Mouse (Mus musculus): Measurements from ENCODE around the gene Pak7.

Pak7 gene

GRCm38 (mm10) chr2:136150752-136151151 lies 237.0 kb downstream of the Pak7 start:
- no peak for DNase-seq

DNA sequence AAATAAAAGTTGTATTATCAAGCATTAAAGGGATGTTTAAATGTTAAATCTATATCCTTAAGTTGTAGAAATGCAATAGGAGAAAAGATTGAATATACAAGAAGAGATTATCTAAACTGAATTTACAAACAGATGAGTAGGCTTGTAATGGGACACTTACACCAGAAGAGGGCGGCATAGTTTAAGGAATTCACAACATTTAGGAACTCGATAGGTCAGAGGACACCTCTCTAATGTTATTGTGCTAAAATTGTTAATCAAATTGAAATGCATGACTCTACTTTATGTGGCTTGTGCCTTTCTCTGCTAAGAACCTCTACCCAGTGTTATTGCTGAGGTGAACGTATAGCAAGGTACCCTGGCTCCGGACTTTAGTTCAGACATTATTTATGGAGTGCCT lies 238.2 kb downstream of the Pak7 start:
- DNase-seq: peak; percentile 7

DNA sequence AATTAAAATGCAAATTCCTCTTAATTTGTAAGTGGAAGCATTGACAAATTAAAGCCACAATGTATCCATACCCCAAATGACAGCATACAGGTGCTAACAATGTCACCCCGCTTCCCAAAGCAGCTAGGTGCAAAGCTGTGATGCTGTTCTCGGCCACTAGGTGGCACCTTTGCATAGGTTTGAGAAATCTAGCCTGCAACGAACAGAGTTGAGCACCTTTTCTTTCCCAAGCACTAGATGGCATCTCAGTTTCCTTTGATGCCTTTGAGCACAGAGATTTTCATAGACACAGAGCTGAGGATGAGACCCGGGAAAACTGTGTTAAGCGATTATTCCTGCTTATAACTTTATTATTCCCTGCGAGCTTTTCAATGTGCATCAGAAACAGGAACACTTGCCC lies 238.8 kb downstream of the Pak7 start:
- DNase-seq: peak; percentile 74

GRCm38 (mm10) chr2:136140807-136141206 lies 247.0 kb downstream of the Pak7 start:
- no peak for DNase-seq

- peak; percentile 37 for DNase-seq
Measured at GRCm38 (mm10) chr2:136139159-136140069, 248.4 kb downstream of the Pak7 start.

DNA sequence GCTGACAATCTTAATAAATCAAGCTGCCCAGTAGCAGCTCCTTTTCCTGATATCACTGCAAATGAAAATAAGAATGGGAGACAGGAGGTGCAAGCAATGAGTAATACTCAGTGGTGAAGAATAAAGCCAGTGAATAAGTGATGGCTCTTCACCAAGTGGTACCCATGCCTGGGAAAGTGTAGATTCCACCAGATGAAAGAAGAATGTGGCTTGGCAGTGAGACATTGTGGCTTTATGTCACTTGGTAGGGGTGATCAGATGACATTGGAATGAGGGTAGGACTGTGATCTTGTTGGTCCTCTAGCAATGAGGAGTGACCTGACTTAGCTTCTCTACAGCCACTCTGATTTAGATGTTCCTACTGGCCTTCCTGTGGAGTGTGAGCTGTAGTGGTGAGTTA lies 249.3 kb downstream of the Pak7 start:
- DNase-seq: no peak

DNA sequence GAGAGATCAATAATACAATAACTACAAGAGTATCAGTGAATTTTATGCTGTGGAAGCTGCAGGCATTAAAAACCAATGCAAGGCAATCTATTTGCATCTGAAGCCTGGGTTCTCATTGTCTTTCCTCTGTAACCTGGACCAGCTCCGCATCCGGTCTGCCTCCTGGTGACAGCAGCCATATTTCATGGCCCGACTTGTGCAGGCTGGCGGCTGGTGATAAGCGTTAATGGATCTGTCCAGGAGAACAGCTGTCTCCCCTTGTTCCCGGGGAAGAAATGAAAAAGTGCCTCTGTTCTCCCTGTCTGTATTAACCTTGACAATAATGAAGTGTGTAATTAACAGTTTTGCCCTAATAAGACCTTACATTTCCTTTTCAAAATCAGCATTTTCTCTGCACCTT lies 265.9 kb downstream of the Pak7 start:
- DNase-seq: peak; percentile 47

DNA sequence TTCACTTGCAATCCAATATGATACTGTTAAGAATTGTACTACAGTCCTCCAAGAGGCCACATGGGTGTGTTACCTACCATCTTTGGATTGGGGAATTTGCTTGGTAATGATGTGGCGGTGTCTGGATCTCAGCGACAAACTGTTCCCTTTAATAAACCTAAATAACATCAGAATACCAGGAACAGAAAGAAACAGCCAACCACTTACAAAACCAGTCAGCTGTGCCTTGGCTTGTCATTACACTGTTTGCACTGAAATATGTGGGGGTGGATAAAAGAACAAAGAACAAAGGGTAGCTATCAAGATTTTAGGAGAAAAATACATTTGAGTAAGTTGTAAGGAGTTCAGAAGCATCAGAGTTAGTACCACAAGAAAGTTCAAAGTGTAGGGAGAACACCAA lies 269.8 kb downstream of the Pak7 start:
- no peak for DNase-seq

GRCm38 (mm10) chr2:136113374-136113773 lies 274.4 kb downstream of the Pak7 start:
- no peak for DNase-seq

GRCm38 (mm10) chr2:136109038-136109363 lies 278.8 kb downstream of the Pak7 start:
- DNase-seq: no peak

DNA sequence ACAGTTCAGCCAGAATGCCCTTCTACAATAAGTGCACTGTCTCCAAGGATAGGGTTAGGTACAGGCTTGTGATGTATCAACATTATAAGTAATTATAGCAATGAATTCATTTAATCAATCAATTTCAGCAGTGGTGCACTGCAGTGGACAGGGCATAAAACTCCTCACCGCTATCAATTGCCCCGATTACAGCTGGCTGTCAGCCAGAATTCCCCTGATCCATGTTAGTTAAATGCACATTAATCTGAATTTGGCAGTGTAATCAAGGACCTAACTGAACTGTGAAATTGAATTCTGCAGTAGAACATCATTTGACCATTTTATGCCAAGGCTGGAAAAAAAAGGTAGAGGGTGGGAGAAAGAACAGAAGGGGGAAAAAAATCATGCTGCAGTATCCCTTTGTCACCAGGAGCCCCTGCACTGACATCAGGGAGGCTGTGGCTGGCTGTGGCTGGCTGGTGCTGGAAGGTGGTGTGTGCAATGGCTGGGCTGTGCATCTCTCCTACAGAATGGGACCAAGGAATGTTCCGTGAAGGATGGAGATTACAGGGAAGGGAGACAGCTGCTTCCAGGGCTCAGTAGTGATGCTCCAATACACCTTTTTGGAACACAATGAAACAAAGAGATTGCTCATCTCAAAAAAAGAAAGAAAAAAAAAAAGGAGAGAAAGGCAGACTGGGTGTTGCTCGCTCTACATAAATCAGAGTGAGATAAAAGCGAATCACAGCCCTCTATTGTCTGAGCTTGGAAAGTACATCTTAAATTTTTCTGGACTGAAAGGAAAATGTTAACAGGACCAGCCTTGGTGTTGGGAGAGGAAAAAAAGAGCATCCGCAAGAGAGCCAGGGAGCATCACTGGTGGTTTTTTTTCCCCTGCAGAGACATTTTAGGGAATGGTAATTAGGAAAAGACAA lies 279.4 kb downstream of the Pak7 start:
- DNase-seq: no peak

GRCm38 (mm10) chr2:136107597-136107996 lies 280.2 kb downstream of the Pak7 start:
- no peak for DNase-seq

GRCm38 (mm10) chr2:136097143-136097542 lies 290.6 kb downstream of the Pak7 start:
- no peak for DNase-seq

GRCm38 (mm10) chr2:136095978-136096377 lies 291.8 kb downstream of the Pak7 start:
- DNase-seq: no peak

- DNase-seq: no peak
Measured at GRCm38 (mm10) chr2:136064356-136064755, 323.4 kb downstream of the Pak7 start.

DNA sequence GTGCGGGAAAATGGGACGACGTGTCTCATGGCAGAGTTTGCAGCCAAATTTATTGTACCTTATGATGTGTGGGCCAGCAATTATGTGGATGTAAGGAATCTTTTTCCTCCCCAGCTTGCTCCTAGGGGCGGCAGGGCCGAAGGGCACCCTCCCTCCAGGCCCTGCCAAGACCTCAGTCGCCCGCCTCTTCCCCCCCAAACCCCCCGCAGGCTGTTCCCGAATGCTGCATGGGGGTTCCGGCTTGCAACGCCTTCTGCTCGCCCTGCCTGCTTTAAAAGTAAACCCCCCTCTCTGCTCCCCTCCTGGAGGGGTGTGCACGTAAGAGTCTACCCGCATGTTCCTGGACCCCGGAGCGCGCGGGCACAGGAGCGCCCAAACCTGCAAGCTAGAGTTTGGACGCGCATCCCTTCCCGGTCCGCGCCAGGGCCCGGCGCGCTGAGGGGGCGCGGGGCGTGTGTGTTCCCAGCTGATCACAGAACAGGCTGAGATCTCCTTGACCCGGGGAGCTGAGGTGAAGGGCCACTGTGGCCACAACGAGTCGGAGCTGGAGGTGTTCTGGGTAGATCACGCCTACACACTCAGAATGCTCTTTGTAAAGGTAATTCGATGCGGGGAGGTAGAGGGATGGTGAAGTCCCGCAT lies 328.6 kb downstream of the Pak7 start:
- DNase-seq: no peak

DNA sequence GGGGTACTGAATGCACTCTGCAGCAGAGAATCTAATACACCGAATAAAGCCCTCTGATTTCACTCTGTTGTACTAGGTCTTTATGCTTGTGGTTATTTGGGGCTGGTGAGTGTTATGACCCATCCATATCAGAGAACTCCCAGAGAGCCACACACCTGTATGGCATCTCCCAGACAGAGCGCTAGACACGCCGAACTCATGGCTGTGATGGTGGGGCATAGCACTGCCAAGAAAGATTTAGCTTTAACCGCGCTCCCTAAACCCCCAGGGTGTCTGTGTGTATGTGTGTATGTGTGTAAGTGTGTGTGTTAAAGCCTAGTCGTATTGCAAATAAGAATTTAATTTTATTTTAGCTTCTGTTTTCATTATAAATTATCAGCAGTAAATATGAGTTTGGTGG lies 329.4 kb downstream of the Pak7 start:
- DNase-seq: no peak

- DNase-seq: peak; percentile 8
Measured at GRCm38 (mm10) chr2:136057861-136058331, 329.9 kb downstream of the Pak7 start.

DNA sequence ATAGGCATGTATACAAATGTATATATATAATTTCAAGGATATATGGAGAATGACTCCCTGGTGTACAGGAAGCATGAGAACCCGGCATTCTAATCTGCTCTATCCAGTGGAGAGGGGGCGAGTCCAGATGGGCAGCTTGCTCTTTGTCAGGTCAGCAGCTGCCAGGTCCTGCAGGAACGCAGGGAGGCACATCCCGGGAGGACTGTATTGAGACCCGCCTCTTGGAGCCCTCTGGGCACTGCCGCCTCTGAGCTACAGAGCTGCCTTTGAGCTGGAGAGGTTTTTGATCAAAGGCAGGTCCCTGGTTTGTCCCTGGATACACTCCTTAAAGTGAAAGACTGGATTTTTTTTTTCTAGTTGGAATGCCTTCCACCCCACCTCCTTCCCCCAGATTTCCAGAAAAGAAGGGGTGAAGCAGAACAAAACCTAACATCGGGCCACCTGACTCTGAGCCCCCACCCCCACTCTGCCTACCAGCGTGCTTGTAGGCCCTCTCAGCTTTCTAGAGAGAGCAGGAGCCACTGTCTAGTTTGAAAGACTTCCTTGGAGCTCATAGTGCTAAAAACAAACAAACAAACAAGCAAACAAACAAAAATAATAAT lies 336.0 kb downstream of the Pak7 start, which contains the start of gene Lamp5:
Lamp5 (plus strand) TSS at position 552 of the 602 bp plus-strand sequence.
- DNase-seq: no peak

DNA sequence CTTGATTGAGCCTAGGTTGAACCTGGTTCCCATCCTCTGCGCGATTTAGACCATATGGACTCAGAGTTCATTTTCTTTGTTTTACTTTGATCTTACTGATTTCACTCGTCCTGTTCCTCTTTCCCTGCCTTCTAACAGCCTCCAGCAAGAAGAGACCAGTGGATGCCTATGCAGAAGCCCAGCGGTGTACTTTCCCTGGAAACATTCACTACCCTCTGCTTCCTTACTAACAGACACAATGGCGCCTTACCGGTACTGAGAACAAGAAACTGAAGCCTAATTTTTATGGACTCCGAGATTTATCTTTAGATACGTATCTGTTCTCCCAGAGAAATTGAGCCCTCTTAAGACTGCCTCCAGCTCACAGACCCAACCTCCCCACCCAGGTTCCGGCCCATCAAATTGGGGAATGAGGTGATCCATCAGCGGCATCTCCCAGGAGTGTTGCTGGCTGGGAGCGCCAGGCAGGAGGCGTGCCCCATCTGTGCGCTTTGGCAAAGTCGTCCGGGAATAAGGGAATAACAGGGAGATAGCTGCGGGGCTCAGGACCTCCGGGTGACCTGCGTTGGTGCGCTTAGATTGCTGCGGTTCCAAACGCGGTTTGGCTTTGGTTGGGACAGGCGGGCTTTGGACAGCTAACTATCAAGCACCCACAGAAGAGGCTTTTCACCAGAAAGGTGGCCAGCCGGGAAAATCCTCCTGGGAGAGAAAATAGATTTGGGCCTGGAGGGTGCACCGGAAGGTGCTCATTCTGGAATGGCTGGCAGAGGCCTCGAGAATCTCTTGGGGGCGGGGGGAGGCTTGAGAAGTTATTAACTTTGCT lies 336.8 kb downstream of the Pak7 start:
- DNase-seq: no peak

DNA sequence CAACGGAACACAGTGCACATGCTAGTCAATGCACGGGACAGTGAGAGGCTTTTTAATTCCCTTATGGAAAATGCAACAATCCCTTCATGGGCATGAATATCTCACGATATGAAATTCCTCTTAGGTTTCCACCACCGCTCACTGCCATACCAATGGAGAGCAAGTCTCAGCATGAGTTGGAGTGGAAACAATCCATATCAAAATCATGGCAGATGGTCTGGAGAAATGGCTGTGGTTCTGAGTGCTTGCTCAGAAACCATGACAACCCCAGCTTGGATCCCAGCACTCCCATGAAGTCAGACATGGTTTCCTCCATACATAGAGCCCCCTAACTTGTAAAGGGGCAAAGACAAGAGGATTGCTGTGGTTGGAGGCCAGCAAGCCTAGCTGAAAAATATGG lies 339.3 kb downstream of the Pak7 start:
- DNase-seq: no peak
